Mouse (Mus musculus) erythroid progenitor cell, adult 5-6 weeks (primary cell): Measurements from ENCODE around the gene Ccdc58. TPM values are rescaled to one million over a fixed set of nuclear protein-coding genes. Genes with fewer than 3 reads are reported as not detected.
"Not testable (repeated sequence)": the region's sequence is repeated elsewhere in the genome, so short reads cannot be mapped to it uniquely, and the experiment has no call there.

Experiments used
- ATAC-seq: replicated peaks from 2 replicates; pipeline ENCODE4 v1.8.0; 2016; ENCODE audit warnings: moderate number of reproducible peaks, mild to moderate bottlenecking, moderate TSS enrichment, inconsistent platforms; ENCODE audit not compliant: poor library complexity, low FRiP score, severe bottlenecking
- total RNA-seq, 2 experiments: library from RNA; stranded (forward) in 1 of 2; stranded (reverse) in 1 of 2; fragments of 150-400 nt in 1 of 2; fragments of 186-747, 209-891 nt in 1 of 2; gene quantifications; 2 replicates each; pipeline versions ENCODE4 v1.2.3 to v1.2.4; 2015 to 2017; ENCODE audit warnings: low replicate concordance in 2 of 2

Ccdc58 gene
- total RNA-seq, 2 experiments from 2014 or later = 12.6 to 33.3 TPM

GRCm38 (mm10) chr16:36072410-36073011, 1.0 kb downstream of the Ccdc58 start:
- no peak for ATAC-seq

- no peak for ATAC-seq
These were observed 3.3 kb downstream of the Ccdc58 start for GRCm38 (mm10) chr16:36074772-36075171.

- ATAC-seq = no peak
These were observed 8.4 kb downstream of the Ccdc58 start for GRCm38 (mm10) chr16:36079916-36080315.

GRCm38 (mm10) chr16:36087846-36088245, 16.4 kb downstream of the Ccdc58 start:
- ATAC-seq = 0 out of 2 replicates have a peak, but pooled peaks have one; percentile 25

- ATAC-seq = no peak
These were observed 17.6 kb downstream of the Ccdc58 start for GRCm38 (mm10) chr16:36089065-36089464.

GRCm38 (mm10) chr16:36089850-36090616, 18.5 kb downstream of the Ccdc58 start:
- ATAC-seq = no peak

- ATAC-seq = no peak
These were observed 19.5 kb downstream of the Ccdc58 start for GRCm38 (mm10) chr16:36090785-36091509.

- ATAC-seq = no peak
These were observed 22.6 kb downstream of the Ccdc58 start for GRCm38 (mm10) chr16:36094079-36094478.

GRCm38 (mm10) chr16:36097813-36098499, 26.5 kb downstream of the Ccdc58 start:
- ATAC-seq = not testable (repeated sequence)

- ATAC-seq = no peak
These were observed 30.0 kb downstream of the Ccdc58 start for GRCm38 (mm10) chr16:36101526-36101925.

- ATAC-seq = no peak
These were observed 30.7 kb downstream of the Ccdc58 start for GRCm38 (mm10) chr16:36102211-36102610.

- ATAC-seq = not testable (repeated sequence)
These were observed 40.0 kb downstream of the Ccdc58 start for GRCm38 (mm10) chr16:36111486-36111885.

- ATAC-seq = not testable (repeated sequence)
These were observed 44.3 kb downstream of the Ccdc58 start for GRCm38 (mm10) chr16:36115751-36116150.

GRCm38 (mm10) chr16:36128092-36128491, 56.6 kb downstream of the Ccdc58 start:
- no peak for ATAC-seq

GRCm38 (mm10) chr16:36131141-36131540, 59.7 kb downstream of the Ccdc58 start, which contains the start of gene Csta1:
Csta1 (minus strand) TSS chr16:36131241.
- ATAC-seq = no peak

GRCm38 (mm10) chr16:36138201-36138600, 66.7 kb downstream of the Ccdc58 start:
- ATAC-seq = no peak
